Mouse (Mus musculus): ENCODE measurements around the gene Rbpj.

GRCm38 (mm10) chr5:53450945-53451344 is 15.0 kb upstream of the Rbpj start:
- TF ChIP-seq POLR2A (IDR thresholded peaks at IDR 0.05; ENCODE audit: low read depth, low read length) (no peak), CTCF (conservative IDR thresholded peaks at IDR 0.05; ENCODE audit: insufficient read depth, insufficient read length, low read depth, low read length) (no peak)

Measured in kidney, adult 2 months (tissue).